Mouse (Mus musculus) frontal cortex, adult 2 months (tissue): ENCODE measurements around the gene Nudt2. TPM values are rescaled to one million over a fixed set of nuclear protein-coding genes. Genes with fewer than 3 reads are reported as not detected.
A peak's percentile ranks its signal among the peaks of the same experiment; 100 is the strongest.

Experiments
- DNase-seq, 2 experiments: peaks; one replicate each; pipeline ENCODE4 v3.0.0; 2022; ENCODE audit warnings: low spot score in 1 of 2; ENCODE audit errors: extremely low spot score in 1 of 2
- polyA plus RNA-seq: library from polyadenylated mRNA; depleted of rRNA; stranded (reverse); fragments of >200 nt; gene quantifications from 2 replicates; pipeline ENCODE4 v1.2.3, GENCODE M21; 2012

The Nudt2 gene
- polyA plus RNA-seq, 1 experiment: 42.0 TPM

DNA sequence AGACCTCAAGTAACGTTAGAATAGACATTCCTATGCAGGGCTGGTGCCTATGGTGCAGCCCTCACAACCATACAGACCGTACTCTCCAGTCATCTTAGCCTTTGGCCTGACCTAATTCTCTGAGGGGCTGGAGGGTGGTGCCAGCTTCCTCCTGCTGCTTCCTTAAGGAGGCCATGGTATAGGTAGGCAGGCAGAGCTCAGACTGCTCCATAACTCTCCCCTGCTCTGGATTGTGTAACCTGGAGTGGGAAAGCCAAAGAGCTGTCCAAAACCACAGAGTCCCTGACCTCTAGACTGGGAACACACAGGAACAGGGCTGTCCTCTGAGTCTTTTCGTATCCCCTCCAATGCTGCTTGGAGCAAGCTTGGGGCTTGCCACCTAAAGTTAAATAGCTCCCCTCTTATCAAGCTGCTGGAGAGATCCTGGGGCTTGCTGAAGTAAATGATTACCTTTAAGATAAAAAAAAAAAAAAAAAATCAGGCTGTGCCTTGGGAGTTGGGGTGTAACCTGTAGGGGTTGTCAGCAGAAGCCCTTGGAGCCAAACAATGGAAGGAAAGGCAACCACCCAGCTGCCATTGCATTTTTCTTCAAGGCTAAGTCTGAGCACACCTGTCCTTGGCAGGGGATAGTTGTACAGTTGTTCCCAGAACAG lies 28.6 kb downstream of the Nudt2 start:
- DNase-seq: no peak

DNA sequence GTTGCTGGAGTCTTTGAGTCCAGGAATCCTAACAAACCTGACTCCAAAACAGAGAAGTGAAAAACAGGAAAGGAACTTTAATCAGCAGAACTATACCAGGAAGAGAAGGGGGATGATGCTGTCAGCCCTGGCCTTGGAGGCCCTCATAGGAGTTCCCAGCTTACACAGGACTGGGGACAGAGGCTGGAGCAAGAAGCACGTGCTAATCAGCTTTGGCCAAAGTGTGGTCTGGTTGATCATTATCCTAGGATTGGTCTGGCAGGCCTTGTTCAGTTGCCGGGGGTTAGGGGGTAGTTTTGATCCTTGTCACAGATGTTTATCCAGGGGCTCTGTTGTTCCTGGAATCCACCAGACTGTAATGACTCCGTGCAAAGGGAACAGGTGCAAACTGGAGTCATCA lies 29.4 kb downstream of the Nudt2 start:
- DNase-seq: no peak

DNA sequence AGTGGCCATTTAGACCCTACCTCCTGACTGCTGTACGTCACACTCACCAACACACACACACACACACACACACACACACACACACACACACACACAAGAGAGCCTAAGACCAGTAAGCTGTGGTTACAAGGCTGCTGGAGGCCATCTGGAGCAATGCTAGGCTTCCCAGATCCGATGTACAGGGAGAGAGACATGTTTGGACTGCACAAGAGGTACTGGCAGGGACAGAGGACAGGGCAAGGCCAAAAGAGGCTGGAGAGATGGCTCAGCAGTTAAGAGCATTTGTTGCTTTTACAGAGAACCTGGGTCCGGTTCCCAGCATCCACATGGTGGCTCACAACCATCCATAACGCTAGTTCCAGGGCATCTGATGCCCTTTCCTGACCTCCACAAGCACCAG lies 30.1 kb downstream of the Nudt2 start:
- DNase-seq: no peak

DNA sequence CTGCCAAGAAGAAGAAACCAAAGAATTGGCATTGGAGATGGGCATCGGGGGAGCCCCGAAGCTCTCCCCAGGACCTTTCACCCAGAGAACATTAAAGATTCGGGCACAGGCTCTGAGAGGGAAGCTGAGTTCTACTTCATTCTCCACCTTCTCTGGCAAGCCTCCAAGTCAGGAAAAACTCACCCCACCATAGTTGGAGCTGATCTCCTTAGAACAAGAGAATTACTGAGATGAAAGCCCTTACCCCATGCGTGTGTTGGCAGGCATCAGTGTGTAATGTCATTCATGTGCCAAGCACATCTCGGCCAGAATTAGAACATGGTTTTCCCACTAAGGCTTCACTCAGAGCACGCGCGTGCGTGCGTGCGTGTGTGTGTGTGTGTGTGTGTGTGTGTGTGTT lies 30.9 kb downstream of the Nudt2 start:
- DNase-seq: no peak

DNA sequence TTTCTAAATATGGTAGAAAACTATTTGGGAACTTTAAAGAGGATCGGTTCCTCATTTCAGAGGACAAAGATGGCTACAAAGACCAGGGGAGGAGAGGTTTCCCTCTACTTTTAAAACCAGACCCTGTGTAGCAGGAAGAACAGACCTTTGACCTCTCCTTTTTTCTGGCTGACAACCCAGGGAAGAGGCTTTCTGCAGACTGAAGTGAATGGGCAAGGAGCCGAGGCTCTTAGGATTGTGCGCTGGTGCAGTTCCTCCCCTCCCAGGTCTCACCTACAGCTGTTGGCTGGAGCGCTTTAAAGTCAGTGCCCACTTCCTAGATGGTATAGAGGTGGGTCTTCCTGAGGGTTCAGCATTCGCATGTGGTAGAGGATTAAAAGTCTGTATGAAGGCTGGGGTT lies 32.1 kb downstream of the Nudt2 start:
- no peak for DNase-seq

DNA sequence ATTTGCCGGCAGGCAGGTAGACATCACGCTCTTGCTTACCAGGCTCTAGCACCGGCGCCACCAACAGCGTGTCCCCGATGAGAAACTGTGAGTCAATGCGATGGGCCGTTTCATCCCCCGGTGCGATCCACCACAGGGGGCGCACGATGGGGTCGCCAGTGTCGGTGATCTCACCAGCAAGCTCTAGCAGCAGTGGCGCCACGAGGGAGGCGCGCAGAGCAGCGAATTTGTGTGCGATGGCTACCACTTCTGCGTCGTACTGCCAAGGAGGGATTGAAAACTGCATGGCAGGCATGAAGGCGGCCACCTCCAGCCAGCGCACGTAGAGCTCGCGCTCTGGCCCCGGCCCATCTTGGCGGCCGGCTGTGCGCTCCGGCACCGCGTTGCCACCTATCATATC lies 32.6 kb downstream of the Nudt2 start:
- DNase-seq: no peak

DNA sequence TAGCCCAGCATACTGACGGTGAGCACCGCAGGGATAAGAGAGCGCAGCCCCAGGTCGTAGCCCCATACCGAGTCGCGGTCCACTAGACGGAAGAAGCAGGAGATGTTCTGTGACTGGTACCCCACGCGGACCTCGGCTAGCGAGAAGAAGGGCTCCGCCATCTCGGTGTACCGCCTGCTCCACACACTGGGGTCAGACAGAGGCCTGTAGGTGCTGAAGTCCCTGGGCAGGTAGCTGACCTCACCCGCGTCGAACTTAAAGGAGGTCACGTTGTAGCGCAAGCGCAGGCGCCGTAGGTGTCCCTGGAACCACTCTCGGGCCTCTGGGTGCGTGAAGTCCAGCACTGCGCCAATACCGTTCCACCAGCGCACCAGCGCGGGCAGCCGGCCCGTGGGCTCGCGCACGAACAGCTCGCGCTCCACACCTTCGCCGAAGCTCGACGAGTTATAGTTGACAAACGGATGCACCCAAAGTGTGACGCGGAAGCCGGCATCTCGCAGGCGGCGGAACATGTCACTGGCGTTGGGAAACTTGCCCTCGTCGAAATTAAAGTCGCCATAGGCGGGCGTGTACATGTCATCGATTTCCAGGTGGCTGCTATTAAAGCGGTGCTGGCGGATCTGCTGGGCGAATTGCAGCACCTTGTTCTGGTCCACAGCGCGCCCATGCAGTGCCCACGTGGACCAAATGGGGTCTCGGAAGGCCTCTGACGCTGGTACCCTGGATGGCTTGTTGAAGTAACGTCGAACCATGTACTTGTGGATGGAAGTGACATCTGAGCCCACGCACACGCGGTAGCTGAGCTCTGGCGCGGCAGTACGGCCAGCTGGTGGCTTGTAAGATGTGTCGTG lies 33.3 kb downstream of the Nudt2 start:
- no peak for DNase-seq

DNA sequence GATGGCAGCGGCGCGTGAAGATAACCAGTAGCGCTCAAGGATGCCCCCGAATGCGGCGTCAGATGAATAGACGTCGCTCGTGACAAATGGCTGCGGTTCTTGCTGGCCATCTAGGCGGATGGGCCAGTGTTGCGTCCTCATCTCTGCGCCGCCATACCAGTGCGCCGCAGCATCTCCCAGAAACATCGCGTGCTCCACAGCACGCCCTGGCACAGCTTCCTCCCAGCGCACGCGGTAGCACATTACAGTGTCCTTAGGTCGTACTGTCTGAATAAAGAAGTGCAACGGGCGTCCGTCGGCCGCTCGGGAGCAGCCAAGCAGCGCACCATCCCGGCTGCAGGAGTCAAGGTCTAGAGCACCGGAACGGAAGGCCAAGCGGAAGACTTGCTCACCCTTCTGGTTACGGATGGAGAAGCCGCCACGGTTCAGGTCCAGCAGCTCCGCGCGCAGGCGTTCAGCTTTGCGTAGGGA lies 34.0 kb downstream of the Nudt2 start:
- no peak for DNase-seq

DNA sequence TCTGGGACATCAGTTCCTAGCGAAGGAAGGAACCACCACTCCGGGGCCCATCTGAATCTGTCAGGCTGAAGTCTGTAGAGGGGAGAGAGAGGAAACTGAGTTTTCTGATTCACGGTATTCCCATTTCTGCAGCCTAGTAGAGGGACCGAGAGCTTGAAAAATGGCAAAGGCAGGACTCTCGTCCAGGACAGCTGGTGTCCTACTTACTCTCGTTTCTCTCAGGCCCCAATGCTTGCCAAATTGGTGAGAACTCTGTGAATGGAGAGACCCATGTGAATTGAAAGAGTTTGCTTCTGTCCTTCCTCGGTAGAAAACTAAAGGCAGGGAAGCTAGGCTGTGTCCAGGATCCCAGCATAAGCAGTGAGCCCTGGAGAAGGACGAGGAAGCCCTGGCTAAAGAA lies 34.7 kb downstream of the Nudt2 start:
- no peak for DNase-seq

DNA sequence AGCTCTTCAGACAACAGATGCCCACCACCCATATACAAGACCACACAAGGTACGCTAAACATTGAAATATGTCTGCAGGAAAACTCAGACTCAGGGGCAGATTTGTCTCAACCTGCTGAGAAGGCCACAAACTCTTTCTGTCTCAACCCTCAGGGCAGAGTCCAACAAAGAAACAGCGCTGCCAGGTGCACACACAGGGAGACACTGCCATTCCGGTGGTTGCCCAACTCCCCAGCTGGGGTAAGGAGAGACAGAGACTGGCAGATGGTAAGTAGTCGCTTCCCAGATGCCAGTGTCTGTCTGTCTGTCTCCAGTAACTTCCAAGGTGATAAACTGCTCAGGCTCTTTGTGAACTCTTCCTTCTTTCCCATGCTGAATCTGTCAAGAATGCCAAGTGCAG lies 35.8 kb downstream of the Nudt2 start:
- no peak for DNase-seq

DNA sequence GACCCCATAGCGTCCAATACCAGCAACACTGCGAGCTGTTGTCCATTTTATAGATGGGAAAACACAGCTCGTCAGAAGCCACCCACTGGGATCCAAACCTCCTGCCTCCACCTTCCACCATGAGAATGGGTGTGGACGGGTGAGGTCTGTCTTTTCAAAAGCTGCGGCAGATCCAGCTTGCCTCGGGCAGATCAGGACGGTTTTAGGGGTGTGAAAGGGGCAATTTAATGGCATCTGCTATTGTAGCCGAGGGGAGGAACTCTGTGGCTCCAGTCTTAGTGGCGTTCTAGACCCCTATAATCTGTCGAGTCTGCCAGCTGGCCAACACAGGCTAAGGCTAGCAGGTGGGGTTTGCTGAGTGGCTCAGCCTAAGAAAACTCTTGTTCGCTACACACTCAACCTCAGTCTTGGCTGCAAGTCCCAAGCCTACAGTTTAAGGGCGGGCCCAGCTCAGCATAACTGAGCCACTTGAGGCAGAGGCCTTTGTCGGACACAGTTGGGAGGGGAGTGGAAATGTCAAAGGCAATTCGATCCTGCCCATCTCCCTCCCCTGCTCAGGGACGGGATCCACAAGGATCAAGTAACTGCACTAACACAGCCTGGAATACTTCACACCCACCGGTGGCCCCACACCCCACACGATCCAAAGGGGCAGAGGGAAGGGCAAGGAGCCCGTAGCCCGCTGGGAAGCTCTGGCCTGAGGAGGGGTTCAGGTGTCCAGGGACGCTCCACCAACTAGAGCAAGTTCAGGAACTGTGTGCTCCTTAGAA lies 37.4 kb downstream of the Nudt2 start:
- no peak for DNase-seq

DNA sequence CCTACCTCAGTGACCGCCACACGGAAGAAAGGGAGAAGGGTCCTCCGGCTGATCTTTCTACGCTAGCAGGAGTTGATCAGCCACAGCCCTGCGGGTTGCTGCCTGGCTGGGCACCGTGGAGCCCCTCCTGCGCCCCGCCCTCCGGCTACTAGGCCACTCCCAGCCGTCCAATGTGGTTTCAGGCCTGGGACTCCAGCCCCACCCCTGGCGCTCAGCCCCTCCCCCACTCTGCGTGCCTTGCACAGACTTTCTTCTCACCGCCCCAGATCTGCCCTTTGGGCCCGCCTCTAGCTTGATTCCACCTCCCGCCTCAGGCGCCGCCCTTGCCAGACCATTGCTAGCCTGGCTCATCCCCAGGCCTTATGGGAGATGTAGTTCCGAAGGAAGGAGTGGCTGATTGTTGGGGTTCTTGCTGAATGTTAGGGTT lies 38.0 kb downstream of the Nudt2 start, which contains the start of gene AI464131:
AI464131 (minus strand) TSS at position 91 of the 427 bp plus-strand sequence.
- peak; percentile 91 to 95 for DNase-seq

DNA sequence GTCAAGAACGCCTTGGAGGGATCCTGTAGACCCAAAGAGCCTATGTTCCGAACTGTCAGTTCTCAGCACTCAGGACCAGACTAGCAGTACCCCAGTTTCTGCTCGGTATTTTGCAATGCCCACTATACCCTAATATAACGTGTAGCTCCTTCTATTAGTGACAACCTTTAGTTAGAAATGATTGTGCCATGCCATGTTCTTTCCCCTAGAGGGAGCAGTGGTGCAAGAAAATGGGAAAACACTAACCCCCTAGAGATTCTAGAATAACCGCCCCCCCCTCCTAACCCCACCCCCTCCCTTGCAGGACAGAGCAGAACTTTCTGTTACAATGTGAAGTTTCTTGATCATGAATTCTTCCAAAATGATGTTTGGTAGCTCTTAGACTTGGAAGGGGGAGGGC lies 39.4 kb downstream of the Nudt2 start:
- DNase-seq: no peak

DNA sequence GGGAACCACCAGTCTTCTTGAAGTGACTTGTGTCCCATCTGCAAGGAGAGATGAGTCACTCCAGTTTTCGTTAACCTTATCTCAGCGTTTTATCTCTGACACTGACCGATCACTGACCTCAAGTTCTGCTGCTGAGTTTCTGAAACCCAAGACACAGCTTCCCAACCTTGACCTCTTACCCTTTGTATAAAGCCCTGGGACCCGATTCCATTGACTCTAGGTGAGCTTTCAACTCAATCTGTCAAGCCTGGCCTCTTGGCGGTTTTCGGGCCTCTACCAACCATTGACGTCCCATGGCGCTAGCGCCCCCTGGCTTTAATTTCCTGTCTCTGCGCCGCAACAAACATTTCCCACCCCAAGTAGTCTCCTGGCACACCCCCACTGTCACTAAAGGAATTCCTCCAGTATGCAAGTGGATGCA lies 40.2 kb downstream of the Nudt2 start:
- no peak for DNase-seq

DNA sequence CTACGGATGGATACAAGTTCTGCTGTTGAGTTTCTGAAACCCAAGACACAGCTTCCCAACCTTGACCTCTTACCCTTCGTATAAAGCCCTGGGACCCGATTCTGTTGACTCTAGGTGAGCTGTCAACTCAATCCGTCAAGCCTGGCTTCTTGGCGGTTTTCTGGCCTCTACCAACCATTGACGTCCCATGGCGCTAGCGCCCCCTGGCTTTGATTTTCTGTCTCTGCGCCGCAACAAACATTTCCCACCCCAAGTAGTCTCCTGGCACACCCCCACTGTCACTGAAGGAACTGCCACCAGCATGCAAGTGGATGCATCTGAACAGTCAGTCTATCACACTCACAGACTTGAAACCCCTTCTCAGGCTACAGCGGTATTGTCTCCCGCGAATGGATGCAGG lies 41.2 kb downstream of the Nudt2 start:
- DNase-seq: peak in 1 of 2 experiments; percentile 72

DNA sequence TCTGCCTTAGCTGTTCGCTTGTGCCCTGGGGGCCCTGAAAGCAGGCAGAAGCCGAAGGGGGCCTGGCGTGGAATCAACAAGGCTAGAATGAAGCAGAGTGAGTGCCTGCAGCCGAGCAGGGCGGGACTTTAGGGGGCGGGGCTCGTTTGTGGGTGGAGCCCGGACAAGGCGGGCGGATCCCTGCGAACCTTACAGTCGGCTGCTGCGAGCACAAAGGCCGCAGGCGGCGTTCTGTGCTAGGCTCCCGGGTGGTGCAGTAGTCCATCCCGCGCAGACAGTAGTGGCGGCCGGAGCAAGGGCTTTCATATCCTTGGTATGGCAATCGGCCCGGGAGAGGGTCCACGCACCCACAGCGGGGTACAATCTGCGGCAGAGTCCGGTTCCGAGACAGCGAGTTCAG lies 42.0 kb downstream of the Nudt2 start:
- peak; percentile 68 to 87 for DNase-seq

DNA sequence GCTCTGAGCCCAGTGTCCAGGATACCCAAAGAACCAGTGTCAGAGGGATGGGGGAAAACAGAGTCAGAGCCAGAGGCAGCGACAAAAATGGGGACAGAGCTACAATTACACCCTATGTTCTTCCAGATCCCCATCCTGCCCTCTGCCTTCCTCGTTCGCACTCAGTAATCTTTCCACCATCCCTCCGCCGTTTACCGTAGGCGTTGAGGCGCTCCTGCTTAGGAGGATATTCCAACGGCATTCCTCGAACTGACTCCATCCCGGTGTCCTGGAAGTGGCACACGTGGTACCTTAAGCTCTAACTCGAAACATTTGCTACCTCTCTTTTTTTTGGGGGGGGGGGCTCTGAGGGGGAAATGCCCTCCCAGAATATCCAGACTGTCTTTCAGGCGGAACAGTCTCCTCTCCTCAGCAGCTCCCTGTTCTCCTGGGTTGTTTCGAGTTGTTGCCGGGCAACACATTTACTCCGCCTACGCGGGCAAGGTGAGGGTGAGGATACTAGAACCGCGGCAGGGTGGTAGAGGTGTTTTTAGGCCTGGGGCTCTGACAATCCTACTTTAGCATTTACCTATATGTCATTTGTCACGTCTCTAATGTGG lies 42.5 kb downstream of the Nudt2 start:
- DNase-seq: no peak

DNA sequence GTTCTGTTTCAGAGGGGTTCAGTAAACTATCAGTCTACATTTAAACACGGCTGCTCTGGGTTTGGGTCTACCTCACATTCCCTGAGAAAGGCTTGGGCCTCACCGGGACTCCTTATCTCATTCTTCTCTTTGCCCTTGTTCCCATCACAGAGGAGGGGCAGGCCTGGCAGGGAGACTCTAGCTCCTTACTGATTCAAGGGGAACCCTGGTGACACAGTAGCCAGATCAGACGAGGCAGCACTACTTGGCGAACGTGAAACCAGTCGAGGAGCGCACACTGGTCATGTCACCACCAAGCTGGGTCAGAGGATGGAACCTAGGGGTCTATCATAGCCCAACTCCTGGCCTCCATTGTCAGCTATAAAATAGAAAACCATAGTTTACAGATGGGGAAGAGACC lies 43.0 kb downstream of the Nudt2 start:
- DNase-seq: no peak

DNA sequence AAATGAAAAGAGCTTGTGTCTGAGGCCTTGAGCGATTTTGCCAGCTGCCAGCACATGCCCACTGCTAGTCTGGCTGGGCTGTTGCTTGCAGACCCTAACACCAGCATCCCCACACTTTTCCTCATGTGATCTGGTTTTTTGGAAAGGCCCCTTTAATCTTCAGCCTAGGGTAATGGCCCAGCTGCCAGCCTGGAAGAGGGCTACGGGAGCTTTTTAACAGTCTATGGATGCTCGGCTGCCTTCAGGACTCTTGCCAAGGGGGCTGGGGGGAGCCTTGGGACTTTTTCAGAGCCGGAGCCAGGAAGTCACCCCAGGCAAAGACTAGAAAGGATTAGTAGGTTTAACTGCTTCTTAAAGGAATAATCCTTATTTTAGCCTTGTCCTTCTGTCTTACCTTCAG lies 48.4 kb downstream of the Nudt2 start:
- DNase-seq: no peak

DNA sequence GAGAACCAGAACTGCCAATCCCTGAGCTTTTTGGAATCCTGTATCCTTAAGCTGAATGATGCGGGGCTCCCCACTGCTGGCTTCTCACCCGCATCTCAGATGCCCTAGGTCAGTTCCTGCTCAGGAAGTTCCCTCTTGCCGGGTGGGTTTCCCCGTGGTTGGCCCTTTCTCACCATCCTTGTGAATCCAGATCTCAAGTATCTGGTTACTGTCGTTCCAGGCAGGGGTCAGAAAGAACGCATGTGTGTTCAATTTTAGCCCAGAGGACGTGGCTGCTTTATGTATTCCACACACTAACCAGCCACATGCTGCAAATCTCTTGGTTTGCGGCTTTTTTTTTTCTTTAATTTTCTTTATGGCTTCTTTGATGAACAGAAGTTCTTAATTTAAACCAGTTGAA lies 48.8 kb downstream of the Nudt2 start:
- no peak for DNase-seq

DNA sequence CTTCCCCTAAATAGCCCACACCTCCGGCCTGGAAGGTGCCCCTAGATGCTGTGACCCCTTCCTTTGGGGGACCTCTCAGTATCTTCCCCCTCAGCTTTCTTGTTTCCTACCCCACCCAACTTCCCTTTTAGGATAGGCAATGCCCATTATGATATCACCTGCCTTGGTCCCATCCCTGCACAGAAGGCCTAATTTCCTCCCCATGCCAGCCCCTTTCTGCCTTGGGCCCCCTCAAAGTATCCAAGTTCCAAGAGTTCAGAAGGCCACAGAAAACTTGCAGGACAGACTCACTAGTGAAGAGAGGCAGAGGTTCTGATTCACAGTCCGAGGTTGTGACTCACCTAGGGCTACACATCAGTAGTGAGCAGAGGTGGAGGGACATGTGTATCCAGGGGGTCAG lies 52.3 kb downstream of the Nudt2 start, which contains the start of gene 1110017D15Rik:
1110017D15Rik (minus strand) TSS at position 101 of the 400 bp plus-strand sequence.
- no peak for DNase-seq
